Mouse (Mus musculus): ENCODE measurements at regions not wholly inside any gene's neighbourhood (a gene's known extent, or its start where the extent isn't known, plus 50 kb on each side); places are given as distances from the start of the nearest gene placed in this dataset.

GRCm38 (mm10) chr2:17290709-17291108 lies 440.6 kb downstream of the Nebl start:
- ATAC-seq, result no peak
- DNase-seq (ENCODE audit: low spot score), result no peak
- no peaks in the 10 kb centered on the region for H3K4me1 ChIP-seq (ENCODE audit: insufficient read depth, low read depth, low read length)

GRCm38 (mm10) chr2:17287598-17287997 lies 443.7 kb downstream of the Nebl start:
- Histone ChIP-seq H3K4me1 (ENCODE audit: insufficient read depth, low read depth, low read length) (no peaks in the 10 kb centered on the region), H3K36me3 (ENCODE audit: insufficient read depth, low read length) (no peaks in the 10 kb centered on the region), H3K27ac (ENCODE audit: low read length) (no peak overlapping the region), H3K27me3 (replicated peaks; ENCODE audit: insufficient read depth, low read length) (no peaks in the 10 kb centered on the region), H3K4me3 (ENCODE audit: low read depth, low read length) (no peak overlapping the region), H3K9me3 (ENCODE audit: low read length) (no peaks in the 10 kb centered on the region), H3K9ac (replicated peaks; ENCODE audit: low read depth) (no peak overlapping the region), H3K4me2 (replicated peaks; ENCODE audit: low read depth, low read length) (no peak overlapping the region)
- 44% methylated on average over 1 of the region's 1 CpGs for WGBS
- DNase-seq (ENCODE audit: low spot score) (peak; percentile 80), ATAC-seq (peak; percentile 88)
- TF ChIP-seq EP300 (IDR thresholded peaks at IDR 0.05), result peak; percentile 51; the same call in 1 of the 2 replicates
- TF ChIP-seq CTCF (IDR thresholded peaks at IDR 0.05), result 0 out of 2 replicates have a peak, but pooled peaks have one; percentile 3

More at GRCm38 (mm10) chr2:17290709-17291108, 440.6 kb downstream of the Nebl start:
- Histone ChIP-seq H3K27ac (ENCODE audit: low read length) (no peak overlapping the region), H3K9ac (replicated peaks; ENCODE audit: low read depth) (no peak overlapping the region), H3K4me2 (replicated peaks; ENCODE audit: low read depth, low read length) (no peak overlapping the region), H3K9me3 (ENCODE audit: low read length) (no peaks in the 10 kb centered on the region), H3K36me3 (ENCODE audit: insufficient read depth, low read length) (no peaks in the 10 kb centered on the region), H3K4me3 (ENCODE audit: low read depth, low read length) (no peak overlapping the region), H3K27me3 (replicated peaks; ENCODE audit: insufficient read depth, low read length) (no peaks in the 10 kb centered on the region)
- no peak for TF ChIP-seq CTCF (IDR thresholded peaks at IDR 0.05)
- no peak for TF ChIP-seq EP300 (IDR thresholded peaks at IDR 0.05)

DNA sequence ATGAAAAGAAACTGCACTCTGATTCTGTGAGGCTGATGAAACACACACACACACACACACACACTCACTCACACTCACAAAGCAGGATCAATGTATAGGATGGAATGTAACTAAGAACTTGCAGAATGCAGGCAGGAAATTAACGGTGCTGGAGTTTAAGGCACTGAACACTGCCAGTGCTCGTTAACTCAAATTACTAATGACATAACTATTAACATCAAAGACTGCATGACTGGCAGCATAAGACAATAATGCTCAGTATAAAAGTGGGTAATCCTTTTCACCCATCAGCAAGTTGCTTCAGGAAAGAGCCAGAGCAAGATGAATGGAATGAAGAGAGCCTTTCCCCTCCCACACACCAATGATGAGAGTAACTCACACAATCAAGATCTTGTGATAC lies 481.3 kb downstream of the Nebl start:
- no peak for TF ChIP-seq EP300 (IDR thresholded peaks at IDR 0.05)
- TF ChIP-seq CTCF (IDR thresholded peaks at IDR 0.05), result no peak
- Histone ChIP-seq H3K27ac (ENCODE audit: low read length) (no peak overlapping the region), H3K36me3 (ENCODE audit: insufficient read depth, low read length) (no peaks in the 10 kb centered on the region), H3K9me3 (ENCODE audit: low read length) (no peaks in the 10 kb centered on the region), H3K4me1 (ENCODE audit: insufficient read depth, low read depth, low read length) (no peaks in the 10 kb centered on the region), H3K4me3 (ENCODE audit: low read depth, low read length) (no peak overlapping the region), H3K9ac (replicated peaks; ENCODE audit: low read depth) (no peak overlapping the region), H3K4me2 (replicated peaks; ENCODE audit: low read depth, low read length) (no peak overlapping the region), H3K27me3 (replicated peaks; ENCODE audit: insufficient read depth, low read length) (no peaks in the 10 kb centered on the region)
- 72% methylated on average over 2 of the region's 2 CpGs for WGBS
- ATAC-seq, result no peak
- no peak for DNase-seq (ENCODE audit: low spot score)

DNA sequence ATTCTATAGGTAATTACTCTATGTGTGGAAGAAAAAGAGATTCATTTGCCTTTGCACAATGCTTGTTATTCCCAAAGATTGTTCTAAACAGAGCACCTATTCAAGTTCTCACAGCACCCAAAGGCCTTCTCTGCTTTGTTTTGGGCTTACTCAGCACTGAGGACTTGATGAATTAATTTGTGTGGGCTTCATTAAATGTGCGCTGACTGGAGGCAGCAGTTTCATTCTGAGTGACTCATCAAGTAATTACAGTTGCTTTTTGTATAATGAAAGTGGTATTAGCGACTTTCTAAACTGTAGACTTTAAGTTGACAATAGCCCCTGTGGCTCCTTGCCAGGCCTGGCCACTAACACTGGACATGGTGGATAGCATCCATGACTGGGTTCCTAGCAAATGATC lies 485.4 kb downstream of the Nebl start:
- Histone ChIP-seq H3K9ac (replicated peaks; ENCODE audit: low read depth) (no peak overlapping the region), H3K36me3 (ENCODE audit: insufficient read depth, low read length) (no peaks in the 10 kb centered on the region), H3K4me3 (ENCODE audit: low read depth, low read length) (no peak overlapping the region), H3K9me3 (ENCODE audit: low read length) (no peaks in the 10 kb centered on the region), H3K27ac (ENCODE audit: low read length) (no peak overlapping the region), H3K4me2 (replicated peaks; ENCODE audit: low read depth, low read length) (no peak overlapping the region), H3K4me1 (ENCODE audit: insufficient read depth, low read depth, low read length) (no peaks in the 10 kb centered on the region), H3K27me3 (replicated peaks; ENCODE audit: insufficient read depth, low read length) (no peaks in the 10 kb centered on the region)
- TF ChIP-seq CTCF (IDR thresholded peaks at IDR 0.05) (no peak), EP300 (IDR thresholded peaks at IDR 0.05) (no peak)
- 79% methylated on average over 2 of the region's 2 CpGs for WGBS
- DNase-seq (ENCODE audit: low spot score) (no peak), ATAC-seq (no peak)

GRCm38 (mm10) chr2:17215607-17216006 lies 515.7 kb downstream of the Nebl start:
- Histone ChIP-seq H3K27me3 (replicated peaks; ENCODE audit: insufficient read depth, low read length) (no peaks in the 10 kb centered on the region), H3K4me2 (replicated peaks; ENCODE audit: low read depth, low read length) (no peak overlapping the region), H3K4me1 (ENCODE audit: insufficient read depth, low read depth, low read length) (no peaks in the 10 kb centered on the region), H3K9me3 (ENCODE audit: low read length) (no peaks in the 10 kb centered on the region), H3K36me3 (ENCODE audit: insufficient read depth, low read length) (no peaks in the 10 kb centered on the region), H3K4me3 (ENCODE audit: low read depth, low read length) (no peak overlapping the region), H3K9ac (replicated peaks; ENCODE audit: low read depth) (no peak overlapping the region), H3K27ac (ENCODE audit: low read length) (no peak overlapping the region)
- no peak for ATAC-seq
- TF ChIP-seq CTCF (IDR thresholded peaks at IDR 0.05) (no peak), EP300 (IDR thresholded peaks at IDR 0.05) (no peak)
- 66% methylated on average over 1 of the region's 1 CpGs for WGBS
- no peak for DNase-seq (ENCODE audit: low spot score)

GRCm38 (mm10) chr2:17214881-17215280 lies 516.4 kb downstream of the Nebl start:
- 69% methylated on average over 3 of the region's 3 CpGs for WGBS
- Histone ChIP-seq H3K36me3 (ENCODE audit: insufficient read depth, low read length) (no peaks in the 10 kb centered on the region), H3K4me1 (ENCODE audit: insufficient read depth, low read depth, low read length) (no peaks in the 10 kb centered on the region), H3K9ac (replicated peaks; ENCODE audit: low read depth) (no peak overlapping the region), H3K4me2 (replicated peaks; ENCODE audit: low read depth, low read length) (no peak overlapping the region), H3K4me3 (ENCODE audit: low read depth, low read length) (no peak overlapping the region), H3K27ac (ENCODE audit: low read length) (no peak overlapping the region), H3K27me3 (replicated peaks; ENCODE audit: insufficient read depth, low read length) (no peaks in the 10 kb centered on the region), H3K9me3 (ENCODE audit: low read length) (no peaks in the 10 kb centered on the region)
- no peak for TF ChIP-seq EP300 (IDR thresholded peaks at IDR 0.05)
- no peak for TF ChIP-seq CTCF (IDR thresholded peaks at IDR 0.05)
- no peak for ATAC-seq
- DNase-seq (ENCODE audit: low spot score), result no peak

- H3K4me1 ChIP-seq (ENCODE audit: insufficient read depth, low read depth, low read length), result no peaks in the 10 kb centered on the region
- H3K4me3 ChIP-seq (ENCODE audit: low read depth, low read length), result no peak overlapping the region
- H3K27ac ChIP-seq (ENCODE audit: low read length), result no peak overlapping the region
- H3K4me2 ChIP-seq (replicated peaks; ENCODE audit: low read depth, low read length), result no peak overlapping the region
- H3K27me3 ChIP-seq (replicated peaks; ENCODE audit: insufficient read depth, low read length), result no peaks in the 10 kb centered on the region
- H3K36me3 ChIP-seq (ENCODE audit: insufficient read depth, low read length), result no peaks in the 10 kb centered on the region
- TF ChIP-seq CTCF (IDR thresholded peaks at IDR 0.05) (no peak), EP300 (IDR thresholded peaks at IDR 0.05) (no peak)
- 77% methylated on average over 4 of the region's 4 CpGs for WGBS
- DNase-seq (ENCODE audit: low spot score) (no peak), ATAC-seq (no peak)
- H3K9ac ChIP-seq (replicated peaks; ENCODE audit: low read depth), result no peak overlapping the region
- no peaks in the 10 kb centered on the region for H3K9me3 ChIP-seq (ENCODE audit: low read length)
Observed at GRCm38 (mm10) chr2:17212566-17212965, 518.7 kb downstream of the Nebl start.

All from lung, postnatal 0 days (tissue).